Mouse (Mus musculus) cerebellum, adult 9-10 months (tissue): ENCODE data around the gene Gm15097.
"Not testable (repeated sequence)": the region's sequence is repeated elsewhere in the genome, so short reads cannot be mapped to it uniquely, and the experiment has no call there.

Experiments used
- DNase-seq: peaks from one replicate; pipeline ENCODE4 v3.0.0; 2022

The Gm15097 gene

DNA sequence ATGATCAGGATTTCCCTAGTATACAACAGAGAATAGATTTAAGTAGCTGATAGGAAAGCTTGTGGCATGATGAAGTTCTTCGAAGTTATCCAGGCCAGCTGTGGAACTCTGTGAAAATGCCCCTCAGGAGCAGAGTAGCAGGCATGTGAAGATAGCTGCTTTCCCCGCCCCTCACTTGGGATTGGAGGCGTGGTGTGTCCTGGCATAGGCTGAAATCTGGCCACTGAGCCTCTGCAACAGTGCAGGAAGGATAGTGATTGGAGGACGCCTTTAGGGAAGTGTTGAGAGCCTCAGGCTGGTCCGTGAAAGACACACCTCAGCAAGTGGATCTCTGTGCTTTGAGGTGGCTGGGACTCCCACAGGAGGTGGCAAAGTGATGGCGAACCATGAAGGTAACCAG lies at the start of gene Gm15097:
TSS of gene Gm15097 (plus strand) at position 301 of the 400 bp plus-strand sequence.
- DNase-seq = not testable (repeated sequence)

DNA sequence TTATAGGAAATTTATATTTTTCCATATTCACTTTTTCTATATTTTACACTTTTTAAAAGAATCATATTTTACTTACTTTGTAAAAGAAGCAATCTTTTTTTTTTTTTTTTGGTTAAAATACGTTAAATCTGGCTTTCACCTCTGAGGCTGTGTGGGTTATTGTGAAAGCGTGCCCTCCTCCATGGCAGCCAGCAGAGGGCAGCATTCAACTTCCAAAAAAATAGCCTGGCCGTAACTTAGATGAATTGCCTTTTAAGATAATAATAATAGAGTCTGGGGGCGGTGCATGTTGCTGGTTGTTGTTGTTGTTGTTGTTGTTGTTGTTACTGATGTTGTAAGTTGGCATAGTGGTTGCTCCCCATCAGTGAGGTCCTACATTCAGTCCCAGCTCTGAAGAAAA lies 21.4 kb upstream of the Gm15097 start:
- DNase-seq = peak; percentile 43

GRCm38 (mm10) chrX:149811178-149811577 lies 26.9 kb downstream of the Gm15097 start:
- not testable (repeated sequence) for DNase-seq
